Mouse (Mus musculus): ENCODE data around the gene Ush2a. TPM values are rescaled to one million over a fixed set of nuclear protein-coding genes. Genes with fewer than 3 reads are reported as not detected.

The Ush2a gene
- polyA plus RNA-seq, 2 experiments, result 0.01 to 0.11 TPM

- peak overlapping the region; percentile 93 for H3K4me2 ChIP-seq (replicated peaks; ENCODE audit: low read depth, low read length, severe bottlenecking)
- DNase-seq (ENCODE audit: low spot score) (no peak), ATAC-seq (ENCODE audit: low FRiP score, low read depth) (no peak)
- no peak overlapping the region for H3K27ac ChIP-seq (replicated peaks; ENCODE audit: low read depth, low read length)
- no peak overlapping the region for H3K9ac ChIP-seq (ENCODE audit: low read depth, low read length, severe bottlenecking)
- peaks cover 4% of the 10 kb centered on the region; the same call in 1 of the 2 replicates for H3K36me3 ChIP-seq (ENCODE audit: control insufficient read depth, insufficient read depth, low read length)
- no peak for TF ChIP-seq POLR2A (IDR thresholded peaks at IDR 0.05; ENCODE audit: borderline replicate concordance, extremely low read depth, insufficient read depth, insufficient read length)
- peaks cover 10% of the 10 kb centered on the region; the same call in 1 of the 2 replicates for H3K4me1 ChIP-seq (ENCODE audit: control insufficient read depth, insufficient read depth, low read length)
- H3K4me3 ChIP-seq (replicated peaks; ENCODE audit: low read length), result peak overlapping the region; percentile 96
- no peaks in the 10 kb centered on the region for H3K9me3 ChIP-seq (ENCODE audit: control insufficient read depth, low read length)
- 56% methylated on average over 5 of the region's 5 CpGs for WGBS
- no peaks in the 10 kb centered on the region for H3K27me3 ChIP-seq (ENCODE audit: control insufficient read depth, insufficient read depth, low read length)
These were observed 744.4 kb downstream of the Ush2a start for GRCm38 (mm10) chr1:189006267-189006666.

- Histone ChIP-seq H3K4me1 (ENCODE audit: control insufficient read depth, insufficient read depth, low read length) (peaks cover 10% of the 10 kb centered on the region; the same call in 1 of the 2 replicates), H3K9me3 (ENCODE audit: control insufficient read depth, low read length) (no peaks in the 10 kb centered on the region), H3K27ac (replicated peaks; ENCODE audit: low read depth, low read length) (no peak overlapping the region), H3K27me3 (ENCODE audit: control insufficient read depth, insufficient read depth, low read length) (no peaks in the 10 kb centered on the region), H3K36me3 (ENCODE audit: control insufficient read depth, insufficient read depth, low read length) (peaks cover 4% of the 10 kb centered on the region; the same call in 1 of the 2 replicates), H3K4me2 (replicated peaks; ENCODE audit: low read depth, low read length, severe bottlenecking) (peak overlapping the region; percentile 93), H3K9ac (ENCODE audit: low read depth, low read length, severe bottlenecking) (peak overlapping the region; percentile 94), H3K4me3 (replicated peaks; ENCODE audit: low read length) (peak overlapping the region; percentile 96)
- no peak for ATAC-seq (ENCODE audit: low FRiP score, low read depth)
- 6% methylated on average over 7 of the region's 7 CpGs for WGBS
- TF ChIP-seq POLR2A (IDR thresholded peaks at IDR 0.05; ENCODE audit: borderline replicate concordance, extremely low read depth, insufficient read depth, insufficient read length), result no peak
- DNase-seq (ENCODE audit: low spot score), result no peak
These were observed 745.0 kb downstream of the Ush2a start for GRCm38 (mm10) chr1:189006826-189007225.

DNA sequence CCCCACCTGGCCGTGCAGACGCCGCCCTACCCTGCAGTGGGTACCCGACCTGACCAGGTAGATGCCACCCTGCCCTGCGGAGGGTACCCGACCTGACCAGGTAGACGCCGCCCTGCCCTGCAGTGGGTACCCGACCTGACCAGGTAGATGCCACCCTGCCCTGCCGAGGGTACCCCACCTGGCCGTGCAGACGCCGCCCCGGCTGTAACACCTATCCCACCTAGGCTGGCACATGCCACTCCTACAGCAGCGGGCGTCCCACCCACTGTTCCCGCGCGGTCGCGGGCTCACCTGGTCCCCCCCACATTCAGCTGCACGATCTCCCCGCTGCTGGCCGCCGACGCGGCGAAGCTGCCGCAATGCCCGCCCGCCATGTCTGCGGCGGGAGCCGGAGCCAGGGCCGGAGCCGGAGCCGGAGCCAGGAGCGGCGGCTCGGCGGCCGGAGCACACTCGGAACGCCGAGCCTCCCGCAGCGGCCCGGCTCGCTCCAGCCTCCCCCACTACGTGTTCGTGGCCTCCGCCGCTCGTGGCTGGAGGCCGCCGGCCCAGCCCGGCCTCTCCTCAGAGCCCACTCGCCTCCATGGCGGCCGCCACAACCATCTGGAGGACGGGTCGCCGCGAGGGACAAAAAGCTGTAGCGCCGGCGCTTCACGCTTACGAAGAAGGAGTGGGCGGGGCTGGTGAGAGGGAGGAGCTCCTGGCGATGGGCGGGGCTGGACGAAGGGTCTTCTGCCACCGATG, 745.6 kb downstream of the Ush2a start, which contains the start of gene Kctd3:
Kctd3 (minus strand) TSS at position 603 of the 741 bp plus-strand sequence.
- peaks cover 12% of the 10 kb centered on the region for H3K4me1 ChIP-seq (ENCODE audit: control insufficient read depth, insufficient read depth, low read length)
- peaks cover 4% of the 10 kb centered on the region; the same call in 1 of the 2 replicates for H3K36me3 ChIP-seq (ENCODE audit: control insufficient read depth, insufficient read depth, low read length)
- WGBS, result 1% methylated on average over 60 of the region's 74 CpGs
- TF ChIP-seq POLR2A (IDR thresholded peaks at IDR 0.05; ENCODE audit: borderline replicate concordance, extremely low read depth, insufficient read depth, insufficient read length), result peak; percentile 80; the same call in 1 of the 2 replicates
- H3K4me2 ChIP-seq (replicated peaks; ENCODE audit: low read depth, low read length, severe bottlenecking), result peak within 1 kb of the TSS; percentile 93
- ATAC-seq (ENCODE audit: low FRiP score, low read depth), result peak; percentile 88
- H3K4me3 ChIP-seq (replicated peaks; ENCODE audit: low read length), result peak within 1 kb of the TSS; percentile 96
- peak within 1 kb of the TSS; percentile 78 for H3K27ac ChIP-seq (replicated peaks; ENCODE audit: low read depth, low read length)
- no peaks in the 10 kb centered on the region for H3K9me3 ChIP-seq (ENCODE audit: control insufficient read depth, low read length)
- no peaks in the 10 kb centered on the region for H3K27me3 ChIP-seq (ENCODE audit: control insufficient read depth, insufficient read depth, low read length)
- peak within 1 kb of the TSS; percentile 94 for H3K9ac ChIP-seq (ENCODE audit: low read depth, low read length, severe bottlenecking)
- DNase-seq (ENCODE audit: low spot score), result peak; percentile 90

DNA sequence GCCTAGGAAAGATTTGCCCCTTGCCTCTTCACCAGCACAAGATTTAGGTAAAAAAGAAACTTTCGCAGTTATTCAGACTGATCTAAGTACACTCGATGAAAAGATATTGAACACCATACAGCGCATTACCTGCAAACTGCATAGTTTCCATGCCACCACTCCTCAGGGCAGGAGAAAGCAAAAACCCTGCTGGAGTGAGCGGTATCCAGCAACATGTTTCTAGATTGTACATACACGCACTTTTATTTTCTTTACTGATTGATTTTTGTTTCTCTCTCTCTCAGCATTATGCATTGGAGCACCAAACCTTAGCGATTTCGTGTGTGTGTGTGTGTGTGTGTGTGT, 746.1 kb downstream of the Ush2a start:
- WGBS, result 52% methylated on average over 7 of the region's 7 CpGs
- H3K9ac ChIP-seq (ENCODE audit: low read depth, low read length, severe bottlenecking), result peak overlapping the region; percentile 94; the same call in 1 of the 2 replicates
- H3K4me2 ChIP-seq (replicated peaks; ENCODE audit: low read depth, low read length, severe bottlenecking), result peak overlapping the region; percentile 93
- H3K9me3 ChIP-seq (ENCODE audit: control insufficient read depth, low read length), result no peaks in the 10 kb centered on the region
- no peaks in the 10 kb centered on the region for H3K27me3 ChIP-seq (ENCODE audit: control insufficient read depth, insufficient read depth, low read length)
- DNase-seq (ENCODE audit: low spot score), result no peak
- ATAC-seq (ENCODE audit: low FRiP score, low read depth), result peak; percentile 63
- no peak for TF ChIP-seq POLR2A (IDR thresholded peaks at IDR 0.05; ENCODE audit: borderline replicate concordance, extremely low read depth, insufficient read depth, insufficient read length)
- peaks cover 17% of the 10 kb centered on the region for H3K4me1 ChIP-seq (ENCODE audit: control insufficient read depth, insufficient read depth, low read length)
- peaks cover 4% of the 10 kb centered on the region; the same call in 1 of the 2 replicates for H3K36me3 ChIP-seq (ENCODE audit: control insufficient read depth, insufficient read depth, low read length)
- peak overlapping the region; percentile 96 for H3K4me3 ChIP-seq (replicated peaks; ENCODE audit: low read length)
- H3K27ac ChIP-seq (replicated peaks; ENCODE audit: low read depth, low read length), result no peak overlapping the region

DNA sequence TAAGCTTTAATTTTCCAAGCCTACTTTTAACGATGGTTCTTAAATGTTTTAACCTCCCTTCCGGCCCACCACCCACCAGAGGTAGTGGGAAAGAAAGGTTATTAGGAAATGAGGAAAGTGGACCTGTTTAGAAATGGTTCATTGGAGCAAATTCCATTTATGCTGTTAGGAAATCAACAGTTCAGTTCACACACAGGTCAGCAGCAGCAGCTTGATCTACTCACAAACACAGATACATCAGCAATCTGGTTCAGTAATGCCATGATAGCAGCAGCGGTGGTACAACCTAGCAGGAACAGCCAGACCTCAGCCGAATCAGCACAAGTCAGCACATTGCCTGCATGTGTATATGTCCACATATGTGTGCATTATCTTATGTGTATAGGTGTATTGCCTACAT, 748.8 kb downstream of the Ush2a start:
- no peak overlapping the region for H3K27ac ChIP-seq (replicated peaks; ENCODE audit: low read depth, low read length)
- H3K36me3 ChIP-seq (ENCODE audit: control insufficient read depth, insufficient read depth, low read length), result no peaks in the 10 kb centered on the region
- DNase-seq (ENCODE audit: low spot score), result no peak
- no peak for TF ChIP-seq POLR2A (IDR thresholded peaks at IDR 0.05; ENCODE audit: borderline replicate concordance, extremely low read depth, insufficient read depth, insufficient read length)
- H3K9me3 ChIP-seq (ENCODE audit: control insufficient read depth, low read length), result no peaks in the 10 kb centered on the region
- no peak overlapping the region for H3K4me2 ChIP-seq (replicated peaks; ENCODE audit: low read depth, low read length, severe bottlenecking)
- ATAC-seq (ENCODE audit: low FRiP score, low read depth), result no peak
- peaks cover 36% of the 10 kb centered on the region for H3K4me1 ChIP-seq (ENCODE audit: control insufficient read depth, insufficient read depth, low read length)
- H3K9ac ChIP-seq (ENCODE audit: low read depth, low read length, severe bottlenecking), result no peak overlapping the region
- H3K27me3 ChIP-seq (ENCODE audit: control insufficient read depth, insufficient read depth, low read length), result no peaks in the 10 kb centered on the region
- WGBS, result 79% methylated on average over 4 of the region's 4 CpGs
- H3K4me3 ChIP-seq (replicated peaks; ENCODE audit: low read length), result no peak overlapping the region
